Mouse (Mus musculus) thymus, adult 2 months (tissue): ENCODE results near the gene Pdcl3. TPM values are rescaled to one million over a fixed set of nuclear protein-coding genes. Genes with fewer than 3 reads are reported as not detected.
A peak's percentile ranks its signal among the peaks of the same experiment; 100 is the strongest.

Source experiments
- DNase-seq: peaks from one replicate; pipeline ENCODE4 v3.0.0; 2021
- H3K27ac ChIP-seq: fragments of 200-500 bp; 2 replicates; pipeline ENCODE4 v1.5.1; 2012; ENCODE audit warnings: low read length, control low read depth; ENCODE audit not compliant: control insufficient read depth, insufficient read depth
- H3K27me3 ChIP-seq: fragments of 200-500 bp; 2 replicates; pipeline ENCODE4 v1.6.1; 2012; ENCODE audit warnings: mild to moderate bottlenecking, low read length, moderate library complexity, mixed read lengths; ENCODE audit not compliant: control insufficient read depth, insufficient read depth
- H3K36me3 ChIP-seq: fragments of 200-500 bp; 2 replicates; pipeline ENCODE4 v1.6.1; 2012; ENCODE audit warnings: mild to moderate bottlenecking, low read length, moderate library complexity; ENCODE audit not compliant: control insufficient read depth, insufficient read depth
- H3K4me1 ChIP-seq: fragments of 200-500 bp; replicated peaks from 2 replicates; pipeline ENCODE4 v1.6.1; 2012; ENCODE audit warnings: low read length; ENCODE audit not compliant: control insufficient read depth, insufficient read depth
- H3K4me3 ChIP-seq: fragments of 200-500 bp; 2 replicates; pipeline ENCODE4 v1.5.1; 2012; ENCODE audit warnings: mild to moderate bottlenecking, low read length, control low read depth, moderate library complexity; ENCODE audit not compliant: control insufficient read depth, insufficient read depth
- CTCF ChIP-seq: fragments of 200-500 bp; IDR thresholded peaks from 2 replicates; pipeline ENCODE4 v1.5.1; 2012; ENCODE audit warnings: mild to moderate bottlenecking, control low read depth, low read length, moderate library complexity, borderline replicate concordance; ENCODE audit not compliant: control insufficient read depth, poor library complexity, insufficient read depth; ENCODE audit errors: extremely low read depth
- POLR2A ChIP-seq: fragments of 200-500 bp; IDR thresholded peaks from 2 replicates; pipeline ENCODE4 v1.6.1; 2012; ENCODE audit warnings: mild to moderate bottlenecking, low read length, control low read depth, moderate library complexity; ENCODE audit not compliant: control insufficient read depth, poor library complexity, insufficient read depth; ENCODE audit errors: extremely low read depth
- WGBS: fragments of 180-500 bp; shearing (Covaris S2); methylation state at CpG from one replicate; pipeline ENCODE4 v1.1.7; 2018; 5-methylcytosine and 5-hydroxymethylcytosine counted together
- polyA plus RNA-seq: library from polyadenylated mRNA; depleted of rRNA; stranded (reverse); fragments of >200 nt; gene quantifications from 2 replicates; pipeline ENCODE4 v1.2.3, GENCODE M21; 2012

Pdcl3 gene
- polyA plus RNA-seq, 1 experiment: 22.2 TPM

- DNase-seq: no peak
- Histone ChIP-seq H3K36me3 (no peaks in the 10 kb centered on the region), H3K27me3 (no peaks in the 10 kb centered on the region), H3K4me3 (no peak overlapping the region), H3K27ac (no peak overlapping the region), H3K4me1 (peaks cover 19% of the 10 kb centered on the region)
- 94% methylated on average over 6 of the region's 6 CpGs for WGBS
- TF ChIP-seq POLR2A (no peak), CTCF (no peak)
Observed at GRCm38 (mm10) chr1:39013843-39014242, 28.4 kb downstream of the Pdcl3 start.

- no peak overlapping the region for H3K4me3 ChIP-seq
- TF ChIP-seq CTCF (no peak), POLR2A (no peak)
- H3K36me3 ChIP-seq: no peaks in the 10 kb centered on the region
- no peak overlapping the region for H3K27ac ChIP-seq
- H3K4me1 ChIP-seq: peaks cover 27% of the 10 kb centered on the region
- no peak for DNase-seq
- WGBS: 84% methylated on average over 10 of the region's 10 CpGs
- H3K27me3 ChIP-seq: no peaks in the 10 kb centered on the region
Observed at GRCm38 (mm10) chr1:39015529-39015928, 30.1 kb downstream of the Pdcl3 start.

- H3K27ac ChIP-seq: no peak overlapping the region
- no peaks in the 10 kb centered on the region for H3K27me3 ChIP-seq
- no peaks in the 10 kb centered on the region for H3K36me3 ChIP-seq
- no peak for DNase-seq
- TF ChIP-seq CTCF (no peak), POLR2A (no peak)
- peaks cover 32% of the 10 kb centered on the region for H3K4me1 ChIP-seq
- WGBS: 93% methylated on average over 4 of the region's 4 CpGs
- no peak overlapping the region for H3K4me3 ChIP-seq
Observed at GRCm38 (mm10) chr1:39017871-39018270, 32.5 kb downstream of the Pdcl3 start.

GRCm38 (mm10) chr1:39025142-39025541 lies 39.7 kb downstream of the Pdcl3 start:
- 1% methylated on average over 7 of the region's 7 CpGs for WGBS

GRCm38 (mm10) chr1:39025840-39026239 lies 40.4 kb downstream of the Pdcl3 start:
- WGBS: 36% methylated on average over 1 of the region's 1 CpGs
- Histone ChIP-seq H3K27ac (peak overlapping the region; percentile 94), H3K4me1 (peaks cover 60% of the 10 kb centered on the region), H3K4me3 (peak overlapping the region; percentile 14), H3K27me3 (no peaks in the 10 kb centered on the region), H3K36me3 (no peaks in the 10 kb centered on the region)
- peak; percentile 47 for DNase-seq
- TF ChIP-seq POLR2A: no peak
- TF ChIP-seq CTCF: no peak

More at GRCm38 (mm10) chr1:39025142-39025541, 39.7 kb downstream of the Pdcl3 start:
- H3K36me3 ChIP-seq: no peaks in the 10 kb centered on the region
- H3K27ac ChIP-seq: peak overlapping the region; percentile 94
- TF ChIP-seq POLR2A (no peak), CTCF (no peak)
- peak overlapping the region; percentile 14 for H3K4me3 ChIP-seq
- H3K4me1 ChIP-seq: peaks cover 62% of the 10 kb centered on the region
- H3K27me3 ChIP-seq: no peaks in the 10 kb centered on the region
- peak; percentile 89 for DNase-seq

- H3K36me3 ChIP-seq: no peaks in the 10 kb centered on the region
- peaks cover 42% of the 10 kb centered on the region for H3K4me1 ChIP-seq
- WGBS: 96% methylated on average over 7 of the region's 7 CpGs
- no peak overlapping the region for H3K4me3 ChIP-seq
- H3K27me3 ChIP-seq: no peaks in the 10 kb centered on the region
- H3K27ac ChIP-seq: no peak overlapping the region
- TF ChIP-seq CTCF (no peak), POLR2A (no peak)
- no peak for DNase-seq
Observed at GRCm38 (mm10) chr1:39029176-39029575, 43.8 kb downstream of the Pdcl3 start.

GRCm38 (mm10) chr1:39030108-39030507 lies 44.7 kb downstream of the Pdcl3 start:
- WGBS: 13% methylated on average over 7 of the region's 7 CpGs
- no peak for TF ChIP-seq POLR2A
- TF ChIP-seq CTCF: no peak
- H3K4me1 ChIP-seq: peaks cover 36% of the 10 kb centered on the region
- H3K27me3 ChIP-seq: no peaks in the 10 kb centered on the region
- H3K36me3 ChIP-seq: no peaks in the 10 kb centered on the region
- no peak overlapping the region for H3K27ac ChIP-seq
- DNase-seq: no peak
- no peak overlapping the region for H3K4me3 ChIP-seq
